Mouse (Mus musculus) hindlimb bud, embryonic 11.5 days (tissue): Measurements from ENCODE around the gene Sell.

Source experiments
- DNase-seq: peaks from one replicate; pipeline ENCODE4 v3.0.0-alpha.2; 2012; ENCODE audit warnings: low read depth, low spot score; ENCODE audit errors: extremely low spot score

Sell gene

GRCm38 (mm10) chr1:164074606-164075140 lies 12.9 kb downstream of the Sell start:
- DNase-seq = no peak

GRCm38 (mm10) chr1:164075416-164075815 lies 13.6 kb downstream of the Sell start:
- no peak for DNase-seq

- DNase-seq = no peak
Measured at GRCm38 (mm10) chr1:164076441-164076840, 14.7 kb downstream of the Sell start.

- DNase-seq = no peak
Measured at GRCm38 (mm10) chr1:164077031-164077430, 15.2 kb downstream of the Sell start.

GRCm38 (mm10) chr1:164078323-164078741 lies 16.6 kb downstream of the Sell start:
- no peak for DNase-seq

- DNase-seq = no peak
Measured at GRCm38 (mm10) chr1:164079091-164079490, 17.3 kb downstream of the Sell start.

GRCm38 (mm10) chr1:164083046-164083445 lies 21.3 kb downstream of the Sell start:
- no peak for DNase-seq

- DNase-seq = no peak
Measured at GRCm38 (mm10) chr1:164086797-164087196, 25.0 kb downstream of the Sell start.

- no peak for DNase-seq
Measured at GRCm38 (mm10) chr1:164087872-164088271, 26.1 kb downstream of the Sell start.

- no peak for DNase-seq
Measured at GRCm38 (mm10) chr1:164096780-164097179, 35.0 kb downstream of the Sell start.

GRCm38 (mm10) chr1:164097911-164098310 lies 36.1 kb downstream of the Sell start:
- no peak for DNase-seq

- no peak for DNase-seq
Measured at GRCm38 (mm10) chr1:164098372-164098771, 36.6 kb downstream of the Sell start.

GRCm38 (mm10) chr1:164109763-164110162 lies 48.0 kb downstream of the Sell start:
- no peak for DNase-seq

GRCm38 (mm10) chr1:164110591-164111329 lies 49.0 kb downstream of the Sell start:
- DNase-seq = no peak

- DNase-seq = no peak
Measured at GRCm38 (mm10) chr1:164114280-164114679, 52.5 kb downstream of the Sell start.

GRCm38 (mm10) chr1:164114947-164115493 lies 53.2 kb downstream of the Sell start, which contains the start of gene Selp:
Gene Selp, plus strand, starts transcription at chr1:164115264.
- no peak for DNase-seq

GRCm38 (mm10) chr1:164115647-164116046 lies 53.9 kb downstream of the Sell start:
- no peak for DNase-seq

- no peak for DNase-seq
Measured at GRCm38 (mm10) chr1:164117869-164118268, 56.1 kb downstream of the Sell start.

GRCm38 (mm10) chr1:164119892-164120776 lies 58.4 kb downstream of the Sell start:
- DNase-seq = no peak

- no peak for DNase-seq
Measured at GRCm38 (mm10) chr1:164120777-164121158, 59.0 kb downstream of the Sell start.

- no peak for DNase-seq
Measured at GRCm38 (mm10) chr1:164123836-164124235, 62.1 kb downstream of the Sell start.
